Mouse (Mus musculus) MEL (cell line): ENCODE data around the gene Slc37a4. TPM values are rescaled to one million over a fixed set of nuclear protein-coding genes. Genes with fewer than 3 reads are reported as not detected.

Experiments used
- DNase-seq: peaks from one replicate; pipeline ENCODE4 v3.0.0; 2011; ENCODE audit warnings: low read depth, low spot score
- H3K27ac ChIP-seq: 2 replicates; pipeline ENCODE4 v1.5.1; 2012; ENCODE audit warnings: low read depth, mild to moderate bottlenecking, control low read depth, low read length, moderate library complexity; ENCODE audit not compliant: control insufficient read depth
- H3K27me3 ChIP-seq, 2 experiments: fragments of 150-350 bp in 1 of 2; sonication (generic) in 1 of 2; 2 replicates each; pipeline ENCODE4 v1.6.1; 2012; ENCODE audit warnings: low read length in 2 of 2, mild to moderate bottlenecking in 2 of 2, improper control_type of control experiment in 1 of 2, moderate library complexity in 1 of 2; ENCODE audit not compliant: insufficient read depth in 2 of 2, control insufficient read depth in 1 of 2
- H3K36me3 ChIP-seq, 2 experiments: 2 replicates each; pipeline ENCODE4 v1.6.1; 2012 to 2014; ENCODE audit warnings: low read length in 2 of 2, improper control_type of control experiment in 1 of 2, inconsistent platforms in 1 of 2, mild to moderate bottlenecking in 1 of 2; ENCODE audit not compliant: insufficient read depth in 2 of 2, control insufficient read depth in 1 of 2
- H3K4me1 ChIP-seq, 2 experiments: fragments of 150-350 bp in 1 of 2; sonication (generic) in 1 of 2; 2 replicates each; pipeline ENCODE4 v1.6.1; 2012; ENCODE audit warnings: low read length in 2 of 2, improper control_type of control experiment in 1 of 2, mild to moderate bottlenecking in 1 of 2; ENCODE audit not compliant: insufficient read depth in 2 of 2, control insufficient read depth in 1 of 2
- H3K4me3 ChIP-seq, 2 experiments: fragments of 150-350 bp in 1 of 2; sonication (generic) in 1 of 2; 2 replicates each; pipeline ENCODE4 v1.5.1; 2012; ENCODE audit warnings: low read depth in 2 of 2, low read length in 2 of 2, mild to moderate bottlenecking in 2 of 2, moderate library complexity in 2 of 2, control low read depth in 1 of 2, improper control_type of control experiment in 1 of 2; ENCODE audit not compliant: control insufficient read depth in 1 of 2, insufficient read depth in 1 of 2
- H3K79me2 ChIP-seq: 2 replicates; pipeline ENCODE4 v1.6.1; 2012; ENCODE audit warnings: mild to moderate bottlenecking, low read length, moderate library complexity; ENCODE audit not compliant: control insufficient read depth, poor library complexity, insufficient read depth
- H3K9ac ChIP-seq: 2 replicates; pipeline ENCODE4 v1.6.1; 2012; ENCODE audit warnings: low read depth, mild to moderate bottlenecking, control low read depth, low read length, moderate library complexity; ENCODE audit not compliant: control insufficient read depth, poor library complexity, severe bottlenecking
- H3K9me3 ChIP-seq: fragments of 150-350 bp; sonication (generic); replicated peaks from 2 replicates; pipeline ENCODE4 v1.6.1; 2012; ENCODE audit warnings: mild to moderate bottlenecking, low read length, improper control_type of control experiment, moderate library complexity; ENCODE audit not compliant: insufficient read depth
- BHLHE40 ChIP-seq: IDR thresholded peaks from 2 replicates; pipeline ENCODE4 v1.6.1; 2012; ENCODE audit warnings: low read depth, mild to moderate bottlenecking, inconsistent platforms, low read length, improper control_type of control experiment, borderline replicate concordance
- CHD1 ChIP-seq: IDR thresholded peaks from 2 replicates; pipeline ENCODE4 v1.6.1; 2012; ENCODE audit warnings: low read depth, mild to moderate bottlenecking, inconsistent platforms, low read length, improper control_type of control experiment
- CHD2 ChIP-seq: IDR thresholded peaks from 2 replicates; pipeline ENCODE4 v1.6.1; 2011; ENCODE audit warnings: low read length, improper control_type of control experiment
- CTCF ChIP-seq, 3 experiments: IDR thresholded peaks in 2 of 3; conservative IDR thresholded peaks in 1 of 3; 2 replicates each; pipeline ENCODE4 v1.5.1; 2011 to 2012; ENCODE audit warnings: low read length in 3 of 3, low read depth in 2 of 3, mild to moderate bottlenecking in 2 of 3, improper control_type of control experiment in 1 of 3, inconsistent platforms in 1 of 3, mixed read lengths in 1 of 3, moderate library complexity in 1 of 3; ENCODE audit not compliant: control insufficient read depth in 1 of 3, insufficient read depth in 1 of 3, poor library complexity in 1 of 3, severe bottlenecking in 1 of 3
- E2F4 ChIP-seq: IDR thresholded peaks from 2 replicates; pipeline ENCODE4 v1.6.1; 2011; ENCODE audit warnings: low read depth, low read length, improper control_type of control experiment, borderline replicate concordance
- GABPA ChIP-seq: IDR thresholded peaks from 2 replicates; pipeline ENCODE4 v1.6.1; 2012; ENCODE audit warnings: low read depth, mild to moderate bottlenecking, inconsistent platforms, low read length, improper control_type of control experiment, moderate library complexity
- GATA1 ChIP-seq: IDR thresholded peaks from 2 replicates; pipeline ENCODE4 v1.6.1; 2011; ENCODE audit warnings: low read depth, low read length, improper control_type of control experiment
- HCFC1 ChIP-seq: IDR thresholded peaks from 2 replicates; pipeline ENCODE4 v1.6.1; 2012; ENCODE audit warnings: low read depth, mild to moderate bottlenecking, inconsistent platforms, low read length, improper control_type of control experiment, moderate library complexity
- JUND ChIP-seq: IDR thresholded peaks from 2 replicates; pipeline ENCODE4 v1.6.1; 2011; ENCODE audit warnings: low read depth, mild to moderate bottlenecking, improper control_type of control experiment, low read length
- KAT2A ChIP-seq: conservative IDR thresholded peaks from 2 replicates; pipeline ENCODE4 v1.6.1; 2012; ENCODE audit warnings: low read depth, low read length, improper control_type of control experiment, inconsistent platforms
- MAFK ChIP-seq: IDR thresholded peaks from 2 replicates; pipeline ENCODE4 v1.6.1; 2011; ENCODE audit warnings: low read depth, mild to moderate bottlenecking, low read length, improper control_type of control experiment, borderline replicate concordance
- MAX ChIP-seq: IDR thresholded peaks from 2 replicates; pipeline ENCODE4 v1.6.1; 2011; ENCODE audit warnings: low read length, improper control_type of control experiment
- MAZ ChIP-seq: IDR thresholded peaks from 2 replicates; pipeline ENCODE4 v1.6.1; 2012; ENCODE audit warnings: low read depth, mild to moderate bottlenecking, inconsistent platforms, low read length, improper control_type of control experiment
- MEF2A ChIP-seq: IDR thresholded peaks from 2 replicates; pipeline ENCODE4 v1.6.1; 2014; ENCODE audit warnings: low read depth, mild to moderate bottlenecking, inconsistent platforms, low read length, improper control_type of control experiment; ENCODE audit not compliant: poor library complexity, insufficient replicate concordance, severe bottlenecking; ENCODE audit errors: extremely low read depth
- MXI1 ChIP-seq: IDR thresholded peaks from 2 replicates; pipeline ENCODE4 v1.6.1; 2011; ENCODE audit warnings: mild to moderate bottlenecking, low read depth, low read length, improper control_type of control experiment
- MYB ChIP-seq: IDR thresholded peaks from 2 replicates; pipeline ENCODE4 v1.6.1; 2011; ENCODE audit warnings: mild to moderate bottlenecking, low read depth, low read length, improper control_type of control experiment
- MYC ChIP-seq: IDR thresholded peaks from 2 replicates; pipeline ENCODE4 v1.6.1; 2011; ENCODE audit warnings: low read depth, mild to moderate bottlenecking, low read length, improper control_type of control experiment, moderate library complexity
- NELFE ChIP-seq: IDR thresholded peaks from 2 replicates; pipeline ENCODE4 v1.6.1; 2011; ENCODE audit warnings: low read depth, low read length, improper control_type of control experiment
- NRF1 ChIP-seq: IDR thresholded peaks from 2 replicates; pipeline ENCODE4 v1.6.1; 2014; ENCODE audit warnings: low read depth, mild to moderate bottlenecking, inconsistent platforms, low read length, improper control_type of control experiment, moderate library complexity; ENCODE audit not compliant: poor library complexity, insufficient read depth, severe bottlenecking
- POLR2A ChIP-seq, 2 experiments: IDR thresholded peaks; 2 replicates each; pipeline ENCODE4 v1.6.1; 2011 to 2012; ENCODE audit warnings: low read length in 2 of 2, mild to moderate bottlenecking in 2 of 2, control low read depth in 1 of 2, improper control_type of control experiment in 1 of 2, low read depth in 1 of 2, moderate library complexity in 1 of 2; ENCODE audit not compliant: control insufficient read depth in 1 of 2, insufficient read depth in 1 of 2, poor library complexity in 1 of 2
- POLR2AphosphoS2 ChIP-seq: IDR thresholded peaks from 2 replicates; pipeline ENCODE4 v1.6.1; 2011; ENCODE audit warnings: low read length, improper control_type of control experiment
- POLR2AphosphoS5 ChIP-seq: IDR thresholded peaks from 2 replicates; pipeline ENCODE4 v1.6.1; 2012; ENCODE audit warnings: low read depth, borderline replicate concordance, mild to moderate bottlenecking, inconsistent platforms, low read length, moderate library complexity, mixed read lengths
- RAD21 ChIP-seq: IDR thresholded peaks from 2 replicates; pipeline ENCODE4 v1.6.1; 2011; ENCODE audit warnings: mild to moderate bottlenecking, low read depth, low read length, improper control_type of control experiment
- RCOR1 ChIP-seq: IDR thresholded peaks from 2 replicates; pipeline ENCODE4 v1.6.1; 2012; ENCODE audit warnings: low read depth, mild to moderate bottlenecking, inconsistent platforms, low read length, improper control_type of control experiment
- SIN3A ChIP-seq: IDR thresholded peaks from 2 replicates; pipeline ENCODE4 v1.6.1; 2012; ENCODE audit warnings: low read length, improper control_type of control experiment, inconsistent platforms
- SMC3 ChIP-seq: IDR thresholded peaks from 2 replicates; pipeline ENCODE4 v1.6.1; 2011; ENCODE audit warnings: low read depth, low read length, improper control_type of control experiment
- TAL1 ChIP-seq: IDR thresholded peaks from 2 replicates; pipeline ENCODE4 v1.6.1; 2012; ENCODE audit warnings: mild to moderate bottlenecking, inconsistent platforms, low read length, moderate library complexity, mixed read lengths
- TCF12 ChIP-seq: IDR thresholded peaks from 2 replicates; pipeline ENCODE4 v1.6.1; 2014; ENCODE audit warnings: low read depth, mild to moderate bottlenecking, inconsistent platforms, low read length, improper control_type of control experiment, moderate library complexity
- UBTF ChIP-seq: IDR thresholded peaks from 2 replicates; pipeline ENCODE4 v1.6.1; 2012; ENCODE audit warnings: low read depth, mild to moderate bottlenecking, inconsistent platforms, low read length, improper control_type of control experiment, moderate library complexity, borderline replicate concordance; ENCODE audit not compliant: insufficient read depth
- USF2 ChIP-seq, 2 experiments: IDR thresholded peaks; 2 replicates each; pipeline ENCODE4 v1.6.1; 2011 to 2012; ENCODE audit warnings: improper control_type of control experiment in 2 of 2, low read length in 2 of 2, borderline replicate concordance in 1 of 2, inconsistent platforms in 1 of 2, low read depth in 1 of 2, mild to moderate bottlenecking in 1 of 2; ENCODE audit not compliant: insufficient read depth in 1 of 2
- ZC3H11A ChIP-seq: IDR thresholded peaks from 2 replicates; pipeline ENCODE4 v1.6.1; 2012; ENCODE audit warnings: low read depth, mild to moderate bottlenecking, inconsistent platforms, low read length, improper control_type of control experiment
- ZKSCAN1 ChIP-seq: IDR thresholded peaks from 2 replicates; pipeline ENCODE4 v1.6.1; 2012; ENCODE audit warnings: low read depth, mild to moderate bottlenecking, inconsistent platforms, low read length, improper control_type of control experiment, moderate library complexity
- ZMIZ1 ChIP-seq: IDR thresholded peaks from 2 replicates; pipeline ENCODE4 v1.6.1; 2012; ENCODE audit warnings: low read depth, mild to moderate bottlenecking, inconsistent platforms, low read length, improper control_type of control experiment, moderate library complexity
- ZNF384 ChIP-seq: IDR thresholded peaks from 2 replicates; pipeline ENCODE4 v1.6.1; 2012; ENCODE audit warnings: low read depth, mild to moderate bottlenecking, inconsistent platforms, low read length, improper control_type of control experiment
- polyA plus RNA-seq, 2 experiments: library from polyadenylated mRNA; stranded (reverse) in 1 of 2; unstranded in 1 of 2; fragments of >175 nt in 1 of 2; fragments of >200 nt in 1 of 2; gene quantifications; 2 replicates each; pipeline versions ENCODE4 v1.2.1 to v1.2.4; 2012; ENCODE audit warnings: low replicate concordance in 2 of 2, low read depth in 1 of 2; ENCODE audit not compliant: insufficient read length in 2 of 2, insufficient read depth in 1 of 2, missing spikeins in 1 of 2
- total RNA-seq: library from RNA; depleted of rRNA; stranded (reverse); fragments of 300-350 nt; gene quantifications from 2 replicates; pipeline ENCODE4 v1.2.3, GENCODE M21; 2012

Slc37a4 gene
- total and polyA plus RNA-seq, 3 experiments, result 29.0 to 35.3 TPM; not detected in 1

- peaks cover 12% of the 10 kb centered on the region for H3K79me2 ChIP-seq
- no peaks in the 10 kb centered on the region for H3K27me3 ChIP-seq
- H3K9me3 ChIP-seq, result no peaks in the 10 kb centered on the region
- H3K4me3 ChIP-seq, result no peak overlapping the region
- peaks cover 0 to 2% of the 10 kb centered on the region in 2 experiments; a peak in 1 of 4 replicates for H3K4me1 ChIP-seq
- peak; percentile 73 for DNase-seq
- H3K27ac ChIP-seq, result no peak overlapping the region
- no peak overlapping the region for H3K9ac ChIP-seq
- peaks cover 5 to 10% of the 10 kb centered on the region in 2 experiments for H3K36me3 ChIP-seq
- no peak for TF ChIP-seq POLR2A (IDR thresholded peaks at IDR 0.05; ENCODE audit: control insufficient read depth in 1 of 2, insufficient read depth in 1 of 2, low read depth in 1 of 2, low read length in 2 of 2, poor library complexity in 1 of 2)
- TF ChIP-seq NRF1, result no peak
- no peak for TF ChIP-seq KAT2A
- no peak for TF ChIP-seq BHLHE40
- peak; percentile 26 to 74 (median 54); a peak in 5 of 6 replicates for TF ChIP-seq CTCF (IDR thresholded peaks at IDR 0.05 in 2 of 3, conservative IDR thresholded peaks at IDR 0.05 in 1 of 3; ENCODE audit: control insufficient read depth in 1 of 3, insufficient read depth in 1 of 3, low read depth in 2 of 3, low read length in 3 of 3, poor library complexity in 1 of 3, severe bottlenecking in 1 of 3)
- TF ChIP-seq MAFK, result no peak
- no peak for TF ChIP-seq UBTF
- TF ChIP-seq SIN3A, result peak; percentile 32; the same call in 1 of the 2 replicates
- peak; percentile 50; the same call in 1 of the 2 replicates for TF ChIP-seq ZNF384
- no peak for TF ChIP-seq E2F4
- peak; percentile 78 for TF ChIP-seq SMC3
- no peak for TF ChIP-seq GATA1
- no peak for TF ChIP-seq TCF12
- no peak for TF ChIP-seq MEF2A
- no peak for TF ChIP-seq GABPA
- no peak for TF ChIP-seq POLR2AphosphoS2
- TF ChIP-seq USF2 (IDR thresholded peaks at IDR 0.05; ENCODE audit: borderline replicate concordance in 1 of 2, insufficient read depth in 1 of 2, low read depth in 1 of 2, low read length in 2 of 2), result no peak
- peak; percentile 83 for TF ChIP-seq RAD21
- no peak for TF ChIP-seq POLR2AphosphoS5
- no peak for TF ChIP-seq RCOR1
- TF ChIP-seq MYB, result no peak
- TF ChIP-seq ZKSCAN1, result no peak
- no peak for TF ChIP-seq MYC
- no peak for TF ChIP-seq MAX
- no peak for TF ChIP-seq JUND
- no peak for TF ChIP-seq NELFE
- TF ChIP-seq ZC3H11A, result peak; percentile 78
- TF ChIP-seq TAL1, result no peak
- TF ChIP-seq ZMIZ1, result no peak
- no peak for TF ChIP-seq MXI1
- TF ChIP-seq MAZ, result no peak
- no peak for TF ChIP-seq CHD1
- TF ChIP-seq CHD2, result no peak
- TF ChIP-seq HCFC1, result no peak
Measured at GRCm38 (mm10) chr9:44357207-44357606, 39.4 kb upstream of the Slc37a4 start.
